Mouse (Mus musculus) CH12.LX (cell line): ENCODE data around the gene Osgin1. TPM values are rescaled to one million over a fixed set of nuclear protein-coding genes. Genes with fewer than 3 reads are reported as not detected.

Experiments used
- DNase-seq: peaks from one replicate; pipeline ENCODE4 v3.0.0-alpha.2; 2013; ENCODE audit errors: extremely low read depth
- H3K27ac ChIP-seq: 2 replicates; pipeline ENCODE4 v1.5.1; 2012; ENCODE audit warnings: low read depth, mild to moderate bottlenecking, control low read depth, moderate library complexity; ENCODE audit not compliant: insufficient read depth
- H3K27me3 ChIP-seq: replicated peaks from 2 replicates; pipeline ENCODE3; 2012; ENCODE audit warnings: inconsistent platforms
- H3K36me3 ChIP-seq, 2 experiments: replicated peaks in 1 of 2; 2 replicates each; pipeline versions ENCODE3 to v1.6.1; 2012; ENCODE audit warnings: inconsistent platforms in 1 of 2, low read length in 1 of 2, mild to moderate bottlenecking in 1 of 2, mixed read lengths in 1 of 2, moderate library complexity in 1 of 2; ENCODE audit not compliant: control insufficient read depth in 1 of 2, insufficient read depth in 1 of 2
- H3K4me1 ChIP-seq, 2 experiments: 2 replicates each; pipeline ENCODE4 v1.6.1; 2012; ENCODE audit warnings: inconsistent platforms in 1 of 2, moderate library complexity in 1 of 2; ENCODE audit not compliant: insufficient read depth in 2 of 2, control insufficient read depth in 1 of 2
- H3K4me2 ChIP-seq: 2 replicates; pipeline ENCODE4 v1.6.1; 2012; ENCODE audit warnings: low read depth, mild to moderate bottlenecking, control low read depth; ENCODE audit not compliant: poor library complexity, insufficient read depth, severe bottlenecking
- H3K4me3 ChIP-seq, 3 experiments: fragments of 150-350 bp in 1 of 3; sonication (generic) in 1 of 3; replicated peaks in 1 of 3; 2 replicates each; pipeline versions ENCODE3 to v1.5.1; 2011 to 2012; ENCODE audit warnings: low read depth in 2 of 3, low read length in 2 of 3, mild to moderate bottlenecking in 2 of 3, moderate library complexity in 2 of 3, control low read depth in 1 of 3, improper control_type of control experiment in 1 of 3, inconsistent platforms in 1 of 3, mixed read lengths in 1 of 3; ENCODE audit not compliant: poor library complexity in 1 of 3
- H3K79me2 ChIP-seq: replicated peaks from 2 replicates; pipeline ENCODE4 v1.6.1; 2012; ENCODE audit warnings: mild to moderate bottlenecking, moderate library complexity; ENCODE audit not compliant: control insufficient read depth, poor library complexity, insufficient read depth, severe bottlenecking; ENCODE audit errors: extremely low read depth
- H3K9ac ChIP-seq: 2 replicates; pipeline ENCODE4 v1.6.1; 2012; ENCODE audit warnings: low read depth, mild to moderate bottlenecking, control low read depth, moderate library complexity; ENCODE audit not compliant: insufficient read depth
- H3K9me3 ChIP-seq: replicated peaks from 2 replicates; pipeline ENCODE3; 2012; ENCODE audit warnings: low read length, inconsistent platforms, mixed read lengths
- BHLHE40 ChIP-seq: IDR thresholded peaks from 2 replicates; pipeline ENCODE4 v1.6.1; 2011; ENCODE audit warnings: mild to moderate bottlenecking, low read depth, low read length, improper control_type of control experiment
- CHD1 ChIP-seq: IDR thresholded peaks from 2 replicates; pipeline ENCODE4 v1.6.1; 2012; ENCODE audit warnings: low read depth, low read length, improper control_type of control experiment, inconsistent platforms
- CHD2 ChIP-seq: IDR thresholded peaks from 2 replicates; pipeline ENCODE4 v1.6.1; 2011; ENCODE audit warnings: low read length, improper control_type of control experiment
- EP300 ChIP-seq: IDR thresholded peaks from 2 replicates; pipeline ENCODE4 v1.6.1; 2011; ENCODE audit warnings: low read length, improper control_type of control experiment
- ETS1 ChIP-seq: conservative IDR thresholded peaks from 2 replicates; pipeline ENCODE4 v1.6.1; 2012; ENCODE audit warnings: low read depth, mild to moderate bottlenecking, inconsistent platforms, low read length, improper control_type of control experiment, moderate library complexity
- HCFC1 ChIP-seq: IDR thresholded peaks from 2 replicates; pipeline ENCODE4 v1.6.1; 2012; ENCODE audit warnings: low read depth, mild to moderate bottlenecking, inconsistent platforms, low read length, improper control_type of control experiment
- IRF4 ChIP-seq: IDR thresholded peaks from 2 replicates; pipeline ENCODE4 v1.6.1; 2014; ENCODE audit warnings: low read depth, mild to moderate bottlenecking, inconsistent platforms, low read length, improper control_type of control experiment
- JUN ChIP-seq: IDR thresholded peaks from 2 replicates; pipeline ENCODE4 v1.6.1; 2011; ENCODE audit warnings: low read depth, mild to moderate bottlenecking, low read length, improper control_type of control experiment, moderate library complexity; ENCODE audit not compliant: insufficient read depth
- MAZ ChIP-seq: IDR thresholded peaks from 2 replicates; pipeline ENCODE4 v1.6.1; 2012; ENCODE audit warnings: low read depth, mild to moderate bottlenecking, inconsistent platforms, low read length, improper control_type of control experiment, moderate library complexity
- MEF2A ChIP-seq: IDR thresholded peaks from 2 replicates; pipeline ENCODE4 v1.6.1; 2014; ENCODE audit warnings: low read depth, mild to moderate bottlenecking, inconsistent platforms, low read length, improper control_type of control experiment, borderline replicate concordance
- NELFE ChIP-seq: IDR thresholded peaks from 2 replicates; pipeline ENCODE4 v1.6.1; 2011; ENCODE audit warnings: low read depth, low read length, improper control_type of control experiment
- NRF1 ChIP-seq: IDR thresholded peaks from 2 replicates; pipeline ENCODE4 v1.6.1; 2014; ENCODE audit warnings: low read depth, mild to moderate bottlenecking, inconsistent platforms, low read length, improper control_type of control experiment, moderate library complexity
- POLR2A ChIP-seq: IDR thresholded peaks from 2 replicates; pipeline ENCODE4 v1.6.1; 2011; ENCODE audit warnings: low read depth, mild to moderate bottlenecking, improper control_type of control experiment, low read length
- SIN3A ChIP-seq: IDR thresholded peaks from 2 replicates; pipeline ENCODE4 v1.6.1; 2012; ENCODE audit warnings: low read length, improper control_type of control experiment, inconsistent platforms
- TBP ChIP-seq: conservative IDR thresholded peaks from 2 replicates; pipeline ENCODE4 v1.6.1; 2011; ENCODE audit warnings: low read depth, low read length, improper control_type of control experiment
- TCF12 ChIP-seq: IDR thresholded peaks from 2 replicates; pipeline ENCODE4 v1.6.1; 2014; ENCODE audit warnings: low read depth, mild to moderate bottlenecking, inconsistent platforms, low read length, improper control_type of control experiment
- UBTF ChIP-seq: IDR thresholded peaks from 2 replicates; pipeline ENCODE4 v1.6.1; 2012; ENCODE audit warnings: low read depth, mild to moderate bottlenecking, inconsistent platforms, low read length, improper control_type of control experiment, moderate library complexity
- ZKSCAN1 ChIP-seq: IDR thresholded peaks from 2 replicates; pipeline ENCODE4 v1.6.1; 2012; ENCODE audit warnings: low read depth, inconsistent platforms, low read length, improper control_type of control experiment, borderline replicate concordance
- ZNF384 ChIP-seq: IDR thresholded peaks from 2 replicates; pipeline ENCODE4 v1.6.1; 2012; ENCODE audit warnings: low read depth, low read length, improper control_type of control experiment, inconsistent platforms
- dilution Hi-C: fragments of 300-500 bp; cut with MboI; formaldehyde crosslinking; loops from 2 replicates; pipeline ENCODE4 v1.14.3; 2020; ENCODE audit warnings: low sequenced_read_pairs; ENCODE audit not compliant: extremely low pct_unique_long_range_greater_than_20kb, extremely low pct_ligation_motif_present
- in situ Hi-C: fragments of 300-500 bp; cut with MboI; formaldehyde crosslinking; loops from 3 replicates; pipeline ENCODE4 v1.14.3; 2019; ENCODE audit warnings: low sequenced_read_pairs, low pct_ligation_motif_present, low pct_unique_long_range_greater_than_20kb, mixed read lengths
- polyA plus RNA-seq: library from polyadenylated mRNA; unstranded; fragments of >175 nt; gene quantifications from 2 replicates; pipeline ENCODE4 v1.2.1, GENCODE M21; 2012; ENCODE audit warnings: low read depth; ENCODE audit not compliant: insufficient read length
- total RNA-seq, 2 experiments: library from RNA; depleted of rRNA; stranded (reverse); fragments of 300-350 nt in 1 of 2; fragments of >200 nt in 1 of 2; gene quantifications; 2 replicates each; pipeline ENCODE4 v1.2.3; 2012 to 2014

Gene Osgin1
- total and polyA plus RNA-seq, 3 experiments: 0.15 to 3.0 (median 0.47) TPM

- H3K9me3 ChIP-seq: no peaks in the 10 kb centered on the region
- no peak overlapping the region for H3K9ac ChIP-seq
- TF ChIP-seq IRF4: peak; percentile 83; the same call in 1 of the 2 replicates
- 0 out of 2 replicates have a peak, but pooled peaks have one; percentile 26 for TF ChIP-seq NRF1
- peak; percentile 76 for TF ChIP-seq CHD2
- TF ChIP-seq EP300: peak; percentile 74
- peak; percentile 91 for TF ChIP-seq BHLHE40
- TF ChIP-seq MAZ: peak; percentile 50; the same call in 1 of the 2 replicates
- no peak for TF ChIP-seq HCFC1
- TF ChIP-seq TBP: 0 out of 2 replicates have a peak, but pooled peaks have one; percentile 45
- no peak for TF ChIP-seq ZKSCAN1
- no peak for TF ChIP-seq NELFE
- peak; percentile 50 for TF ChIP-seq JUN
- TF ChIP-seq ETS1: peak; percentile 95
- peak; percentile 75 for TF ChIP-seq MEF2A
- TF ChIP-seq SIN3A: peak; percentile 55; the same call in 1 of the 2 replicates
- peak; percentile 89 for TF ChIP-seq TCF12
- no peak for TF ChIP-seq CHD1
- no peak; the same call in 1 of the 2 replicates for TF ChIP-seq POLR2A
- TF ChIP-seq UBTF: no peak
- H3K36me3 ChIP-seq: no peaks in the 10 kb centered on the region
- peaks cover 49 to 70% of the 10 kb centered on the region in 2 experiments for H3K4me1 ChIP-seq
- H3K4me3 ChIP-seq: no peak overlapping the region
- no peaks in the 10 kb centered on the region for H3K79me2 ChIP-seq
- peak overlapping the region; percentile 17; the same call in 1 of the 2 replicates for H3K4me2 ChIP-seq
- peak overlapping the region; percentile 5; the same call in 1 of the 2 replicates for H3K27ac ChIP-seq
- peak; percentile 88 for DNase-seq
- dilution Hi-C loops (no loop called here), in situ Hi-C loops (no loop called here)
- H3K27me3 ChIP-seq: no peaks in the 10 kb centered on the region
Observed at GRCm38 (mm10) chr8:119427634-119428349, 6.1 kb upstream of the Osgin1 start.

GRCm38 (mm10) chr8:119428350-119428740, 5.6 kb upstream of the Osgin1 start:
- Histone ChIP-seq H3K9ac (no peak overlapping the region), H3K9me3 (no peaks in the 10 kb centered on the region), H3K27ac (peak overlapping the region; percentile 5; the same call in 1 of the 2 replicates), H3K4me2 (0 out of 2 replicates have a peak overlapping the region, but pooled peaks have one; percentile 17), H3K79me2 (no peaks in the 10 kb centered on the region), H3K4me3 (no peak overlapping the region), H3K27me3 (no peaks in the 10 kb centered on the region), H3K4me1 (peaks cover 45 to 64% of the 10 kb centered on the region in 2 experiments), H3K36me3 (no peaks in the 10 kb centered on the region)
- 0 out of 2 replicates have a peak, but pooled peaks have one; percentile 28 for TF ChIP-seq ZNF384
- TF ChIP-seq HCFC1: no peak
- dilution Hi-C loops: no loop called here
- DNase-seq: no peak
- in situ Hi-C loops: no loop called here
